Mouse (Mus musculus): ENCODE results near the gene Rara.
"Not testable (repeated sequence)": the region's sequence is repeated elsewhere in the genome, so short reads cannot be mapped to it uniquely, and the experiment has no call there.

Rara gene

DNA sequence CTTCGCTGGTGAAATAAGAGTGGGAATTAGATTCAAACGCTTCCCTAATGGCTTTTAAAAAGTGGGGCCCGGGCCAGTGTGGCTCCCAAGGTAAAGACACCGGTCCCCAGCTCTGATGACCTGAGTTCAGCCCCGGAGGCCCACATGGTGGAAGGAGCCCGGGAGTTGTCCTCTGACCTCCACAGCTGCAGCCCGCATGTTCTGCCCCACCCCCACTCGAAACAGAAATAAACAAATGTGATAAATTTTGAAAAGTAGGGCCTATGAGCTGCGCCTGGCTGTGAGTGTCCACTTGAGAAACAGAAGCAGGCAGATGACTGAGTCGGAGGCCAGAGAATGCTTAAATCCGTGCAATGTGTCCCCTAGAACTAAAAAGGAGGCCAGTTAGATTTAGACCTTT, 13.4 kb upstream of the Rara start:
- H3K36me3 ChIP-seq (ENCODE audit: control insufficient read depth, insufficient read depth, low read length, poor library complexity, severe bottlenecking) = no peaks in the 10 kb centered on the region
- H3K27me3 ChIP-seq (ENCODE audit: control insufficient read depth, insufficient read depth, low read length, poor library complexity, severe bottlenecking) = no peaks in the 10 kb centered on the region; the same call in 1 of the 2 replicates
- no peak for DNase-seq (ENCODE audit: low read depth, low spot score)

GRCm38 (mm10) chr11:98916376-98916775, 11.2 kb upstream of the Rara start:
- H3K36me3 ChIP-seq (ENCODE audit: control insufficient read depth, insufficient read depth, low read length, poor library complexity, severe bottlenecking); H3K27me3 ChIP-seq (ENCODE audit: control insufficient read depth, insufficient read depth, low read length, poor library complexity, severe bottlenecking): not testable (repeated sequence)
- DNase-seq (ENCODE audit: low read depth, low spot score) = peak; percentile 69

DNA sequence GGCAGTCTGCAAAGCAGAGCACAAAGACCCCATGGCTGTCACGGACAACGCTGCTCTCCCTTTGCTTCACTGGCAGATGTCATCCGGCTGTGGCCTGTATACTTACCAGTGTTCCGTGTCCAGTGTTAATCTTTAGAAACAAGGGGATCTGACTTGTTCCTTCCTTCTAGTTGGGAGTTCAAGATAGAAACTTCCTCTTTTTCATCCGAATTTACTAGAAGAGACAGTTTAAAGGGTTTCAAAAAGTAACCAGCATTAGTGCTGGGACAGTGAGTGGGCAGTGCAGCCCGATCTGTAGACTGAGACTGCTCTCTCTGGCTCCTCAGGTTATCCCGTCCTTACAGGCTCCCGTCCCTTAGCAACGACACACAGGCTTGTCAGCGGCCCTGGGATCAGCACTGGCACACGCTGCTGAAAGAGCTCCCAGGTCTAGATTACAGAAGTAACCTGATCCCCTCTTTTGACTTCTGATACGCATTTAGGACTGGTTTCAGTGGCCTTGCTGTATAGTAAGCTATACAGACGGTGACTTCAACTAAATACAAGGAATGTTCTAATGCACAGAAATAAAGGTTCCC, 10.1 kb upstream of the Rara start:
- DNase-seq (ENCODE audit: low read depth, low spot score) = no peak
- Histone ChIP-seq H3K36me3 (ENCODE audit: control insufficient read depth, insufficient read depth, low read length, poor library complexity, severe bottlenecking) (no peaks in the 10 kb centered on the region), H3K27me3 (ENCODE audit: control insufficient read depth, insufficient read depth, low read length, poor library complexity, severe bottlenecking) (no peaks in the 10 kb centered on the region)

GRCm38 (mm10) chr11:98918231-98918630, 9.4 kb upstream of the Rara start:
- H3K36me3 ChIP-seq (ENCODE audit: control insufficient read depth, insufficient read depth, low read length, poor library complexity, severe bottlenecking) = no peaks in the 10 kb centered on the region
- no peaks in the 10 kb centered on the region for H3K27me3 ChIP-seq (ENCODE audit: control insufficient read depth, insufficient read depth, low read length, poor library complexity, severe bottlenecking)
- DNase-seq (ENCODE audit: low read depth, low spot score) = peak; percentile 49

GRCm38 (mm10) chr11:98919009-98919408, 8.6 kb upstream of the Rara start:
- no peaks in the 10 kb centered on the region for H3K27me3 ChIP-seq (ENCODE audit: control insufficient read depth, insufficient read depth, low read length, poor library complexity, severe bottlenecking)
- H3K36me3 ChIP-seq (ENCODE audit: control insufficient read depth, insufficient read depth, low read length, poor library complexity, severe bottlenecking) = no peaks in the 10 kb centered on the region
- no peak for DNase-seq (ENCODE audit: low read depth, low spot score)

- not testable (repeated sequence) for H3K27me3 ChIP-seq (ENCODE audit: control insufficient read depth, insufficient read depth, low read length, poor library complexity, severe bottlenecking); DNase-seq (ENCODE audit: low read depth, low spot score); H3K36me3 ChIP-seq (ENCODE audit: control insufficient read depth, insufficient read depth, low read length, poor library complexity, severe bottlenecking)
Measured at GRCm38 (mm10) chr11:98921813-98922212, 5.8 kb upstream of the Rara start.

DNA sequence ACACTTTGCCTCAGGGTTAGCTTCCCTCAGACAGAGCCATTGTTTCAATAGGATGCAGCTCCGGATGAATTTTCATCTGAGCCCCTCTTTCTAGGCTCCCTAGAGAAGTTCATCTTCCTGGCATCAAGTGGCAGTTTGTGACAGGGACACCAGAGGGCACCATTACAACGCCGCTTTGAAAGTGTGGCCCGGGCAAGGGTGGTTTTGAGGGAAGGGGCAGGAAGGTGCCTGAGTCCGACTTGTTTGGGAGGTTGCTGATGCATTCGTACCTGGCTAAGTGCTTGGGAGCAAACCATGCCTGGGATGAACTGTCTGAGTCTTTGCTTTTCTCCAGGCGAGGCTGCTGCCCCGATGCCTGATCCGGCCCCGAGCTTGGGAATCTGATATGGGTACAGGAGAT, 5.3 kb upstream of the Rara start:
- peak; percentile 81 for DNase-seq (ENCODE audit: low read depth, low spot score)
- not testable (repeated sequence) for H3K27me3 ChIP-seq (ENCODE audit: control insufficient read depth, insufficient read depth, low read length, poor library complexity, severe bottlenecking)

DNA sequence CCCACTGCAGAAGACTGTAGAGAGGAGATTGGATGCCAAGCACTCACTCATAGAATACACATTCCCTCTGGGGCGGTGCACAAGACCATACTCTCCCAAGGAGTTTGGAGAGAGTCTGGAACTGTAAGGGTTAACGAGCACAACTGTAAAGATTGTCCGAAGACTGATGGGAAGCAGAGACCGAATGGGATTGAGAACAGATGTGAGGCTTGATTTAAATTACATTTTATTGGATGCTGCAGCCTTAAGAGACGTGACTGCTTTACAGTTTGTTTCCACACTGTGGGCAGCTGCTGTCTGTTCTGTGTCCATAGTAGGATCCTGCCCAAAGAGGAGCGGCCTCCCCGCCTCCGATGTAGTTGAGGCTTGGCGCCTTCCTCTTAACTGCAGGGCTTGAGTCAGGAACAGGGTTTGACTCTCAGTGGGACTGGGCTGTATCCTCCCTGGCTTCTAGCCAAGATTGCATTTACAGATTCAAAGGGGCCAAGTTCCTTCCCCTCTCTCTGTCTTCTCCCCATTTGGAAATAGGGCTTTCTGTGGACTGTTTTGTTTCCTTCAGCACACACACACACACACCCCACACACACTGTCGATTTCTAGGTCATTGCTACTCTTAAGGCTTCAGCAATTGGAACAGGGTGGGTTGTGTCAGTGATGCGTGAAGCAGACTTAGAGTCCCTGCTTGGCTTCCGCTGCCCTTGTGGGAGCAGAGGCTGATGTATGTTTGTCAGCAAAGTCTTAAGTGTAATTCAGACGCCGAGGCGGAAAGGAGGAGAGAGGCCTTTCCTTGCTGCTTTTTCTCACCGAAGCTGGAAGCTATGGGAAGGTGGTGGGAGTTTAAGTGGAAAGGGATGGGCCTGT, 4.5 kb upstream of the Rara start:
- H3K36me3 ChIP-seq (ENCODE audit: control insufficient read depth, insufficient read depth, low read length, poor library complexity, severe bottlenecking); DNase-seq (ENCODE audit: low read depth, low spot score); H3K27me3 ChIP-seq (ENCODE audit: control insufficient read depth, insufficient read depth, low read length, poor library complexity, severe bottlenecking): not testable (repeated sequence)

More for the DNA sequence above, 5.3 kb upstream of the Rara start:
- not testable (repeated sequence) for H3K36me3 ChIP-seq (ENCODE audit: control insufficient read depth, insufficient read depth, low read length, poor library complexity, severe bottlenecking)

GRCm38 (mm10) chr11:98924633-98925175, 2.9 kb upstream of the Rara start:
- Histone ChIP-seq H3K27me3 (ENCODE audit: control insufficient read depth, insufficient read depth, low read length, poor library complexity, severe bottlenecking) (no peaks in the 10 kb centered on the region), H3K36me3 (ENCODE audit: control insufficient read depth, insufficient read depth, low read length, poor library complexity, severe bottlenecking) (no peaks in the 10 kb centered on the region)
- DNase-seq (ENCODE audit: low read depth, low spot score) = peak; percentile 65

DNA sequence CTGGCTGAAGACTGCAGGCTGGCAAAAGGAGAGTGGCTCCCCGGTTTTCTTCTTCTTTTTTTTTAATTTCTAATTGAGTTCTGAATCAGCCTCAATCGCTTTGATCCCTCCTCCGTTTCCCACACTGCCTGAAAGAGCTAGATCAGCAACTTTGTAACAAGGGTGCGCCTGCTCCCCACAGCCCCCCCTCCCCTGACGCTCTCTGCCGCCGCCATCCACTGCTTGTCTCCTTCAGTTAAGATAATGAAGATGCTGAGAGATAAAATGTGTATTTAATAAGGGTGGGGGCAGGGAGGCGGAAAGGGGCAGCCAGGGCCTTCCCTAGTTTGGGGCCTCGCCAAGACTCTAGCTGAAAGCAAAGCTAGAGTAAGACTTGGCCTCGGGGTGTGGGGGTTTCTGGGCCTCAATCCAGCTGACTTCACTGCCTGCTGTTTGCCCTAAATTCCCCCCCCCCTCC, 2.3 kb upstream of the Rara start:
- Histone ChIP-seq H3K36me3 (ENCODE audit: control insufficient read depth, insufficient read depth, low read length, poor library complexity, severe bottlenecking) (no peaks in the 10 kb centered on the region), H3K27me3 (ENCODE audit: control insufficient read depth, insufficient read depth, low read length, poor library complexity, severe bottlenecking) (no peaks in the 10 kb centered on the region)
- no peak for DNase-seq (ENCODE audit: low read depth, low spot score)

DNA sequence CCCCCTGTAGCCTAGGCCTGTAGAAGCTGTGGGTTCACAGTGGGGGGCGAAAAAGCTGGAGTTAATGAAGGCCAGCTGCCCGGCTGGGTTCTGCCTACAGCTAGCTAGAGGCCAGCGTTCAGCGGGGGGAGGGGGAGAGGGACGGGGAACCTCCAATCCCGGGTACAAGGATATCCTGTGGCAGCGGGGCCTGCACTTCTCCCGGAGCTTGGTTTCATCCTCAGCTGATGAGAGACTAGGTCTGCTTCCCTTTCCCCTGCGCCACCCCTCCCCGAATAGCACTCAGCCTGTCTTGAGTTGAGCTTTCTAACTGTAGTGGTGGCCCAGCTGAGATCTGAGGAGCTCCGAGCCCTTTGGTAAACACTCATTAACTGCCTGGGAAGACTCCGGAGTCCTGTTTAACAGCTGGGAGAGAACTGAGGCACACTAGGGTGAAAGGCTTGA, 1.7 kb upstream of the Rara start:
- H3K27me3 ChIP-seq (ENCODE audit: control insufficient read depth, insufficient read depth, low read length, poor library complexity, severe bottlenecking) = no peaks in the 10 kb centered on the region
- no peak for DNase-seq (ENCODE audit: low read depth, low spot score)
- H3K36me3 ChIP-seq (ENCODE audit: control insufficient read depth, insufficient read depth, low read length, poor library complexity, severe bottlenecking) = no peaks in the 10 kb centered on the region

- Histone ChIP-seq H3K36me3 (ENCODE audit: control insufficient read depth, insufficient read depth, low read length, poor library complexity, severe bottlenecking) (no peaks in the 10 kb centered on the region), H3K27me3 (ENCODE audit: control insufficient read depth, insufficient read depth, low read length, poor library complexity, severe bottlenecking) (no peaks in the 10 kb centered on the region)
- no peak for DNase-seq (ENCODE audit: low read depth, low spot score)
Measured at GRCm38 (mm10) chr11:98926553-98926952, 1.1 kb upstream of the Rara start.

DNA sequence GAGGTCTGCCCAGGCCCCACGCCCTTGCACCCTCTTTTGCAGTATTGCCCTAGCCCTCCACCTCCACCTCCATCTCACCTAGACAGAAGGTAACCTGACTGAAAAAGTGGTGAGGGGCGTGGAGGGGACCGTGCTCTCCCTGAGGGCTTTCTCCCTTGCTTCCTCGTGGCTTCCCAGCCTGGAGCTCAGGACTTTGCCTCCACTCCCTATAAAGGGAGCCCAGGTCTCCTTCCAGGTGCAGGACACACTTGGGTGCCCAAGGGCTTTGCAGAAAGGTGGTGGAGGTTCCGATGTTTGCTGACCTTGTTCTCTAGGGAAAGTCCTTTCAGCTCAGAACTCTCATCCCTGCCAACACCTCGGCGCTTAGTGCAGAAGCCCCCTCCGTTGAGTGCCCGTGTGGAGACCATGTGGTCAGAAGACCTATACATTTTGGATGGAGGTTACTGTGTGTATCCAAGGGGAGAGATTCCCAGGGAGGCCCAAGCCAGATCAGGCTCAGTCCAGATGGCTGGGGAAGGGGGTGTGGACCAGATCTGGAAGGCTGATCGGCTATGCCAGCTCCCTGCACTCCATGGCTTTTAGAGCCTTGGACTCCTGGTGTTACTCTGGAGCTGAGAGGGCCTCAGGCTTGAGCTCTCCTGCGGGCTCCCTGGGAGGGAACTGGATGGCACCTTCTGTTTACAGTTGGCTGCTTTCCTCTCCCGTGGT, 722 bp downstream of the Rara start:
- DNase-seq (ENCODE audit: low read depth, low spot score) = no peak
- H3K27me3 ChIP-seq (ENCODE audit: control insufficient read depth, insufficient read depth, low read length, poor library complexity, severe bottlenecking) = no peaks in the 10 kb centered on the region
- no peaks in the 10 kb centered on the region for H3K36me3 ChIP-seq (ENCODE audit: control insufficient read depth, insufficient read depth, low read length, poor library complexity, severe bottlenecking)

GRCm38 (mm10) chr11:98929503-98929902, 1.9 kb downstream of the Rara start:
- no peak for DNase-seq (ENCODE audit: low read depth, low spot score)
- no peaks in the 10 kb centered on the region for H3K36me3 ChIP-seq (ENCODE audit: control insufficient read depth, insufficient read depth, low read length, poor library complexity, severe bottlenecking)
- H3K27me3 ChIP-seq (ENCODE audit: control insufficient read depth, insufficient read depth, low read length, poor library complexity, severe bottlenecking) = no peaks in the 10 kb centered on the region

DNA sequence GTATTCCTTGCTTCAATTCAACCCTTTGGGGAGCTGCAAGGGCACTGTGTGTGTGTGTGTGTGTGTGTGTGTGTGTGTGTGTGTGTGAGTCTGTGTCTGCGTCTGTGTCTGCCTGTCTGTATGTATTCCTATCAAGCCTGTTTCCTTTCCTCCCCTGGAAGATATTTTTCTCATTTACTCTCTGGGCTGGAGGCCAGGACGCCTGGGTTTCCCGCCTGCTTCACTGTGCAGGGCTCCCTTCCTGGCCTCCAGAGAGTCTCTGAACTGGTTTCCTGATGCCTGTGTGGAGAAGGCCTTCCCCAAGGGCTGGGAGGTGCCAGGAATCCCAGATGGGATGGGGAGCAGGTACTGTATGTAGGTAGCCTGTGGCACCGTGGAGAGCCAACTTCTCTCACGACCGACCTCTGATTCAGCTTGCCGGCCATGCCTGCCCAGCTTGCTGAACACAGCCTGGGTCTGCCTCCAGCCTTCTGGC, 2.5 kb downstream of the Rara start:
- Histone ChIP-seq H3K36me3 (ENCODE audit: control insufficient read depth, insufficient read depth, low read length, poor library complexity, severe bottlenecking) (no peaks in the 10 kb centered on the region), H3K27me3 (ENCODE audit: control insufficient read depth, insufficient read depth, low read length, poor library complexity, severe bottlenecking) (no peaks in the 10 kb centered on the region)
- DNase-seq (ENCODE audit: low read depth, low spot score) = no peak

Data from splenic B cell, adult 2 months (primary cell).